Mouse (Mus musculus) urinary bladder, postnatal 36 days (tissue): Measurements from ENCODE around the gene Nol3.

ENCODE experiments used
- DNase-seq, 2 experiments: peaks; one replicate each; pipeline ENCODE4 v3.0.0; 2022; ENCODE audit warnings: low spot score in 2 of 2, mixed read lengths in 1 of 2

Nol3 gene

GRCm38 (mm10) chr8:105307670-105308069 lies 31.7 kb downstream of the Nol3 start:
- no peak for DNase-seq

GRCm38 (mm10) chr8:105308428-105308827 lies 32.5 kb downstream of the Nol3 start:
- DNase-seq, result no peak

GRCm38 (mm10) chr8:105309142-105309847 lies 33.4 kb downstream of the Nol3 start:
- DNase-seq, result no peak

- DNase-seq, result no peak
Measured at GRCm38 (mm10) chr8:105310118-105310517, 34.2 kb downstream of the Nol3 start.

- no peak for DNase-seq
Measured at GRCm38 (mm10) chr8:105311718-105312117, 35.8 kb downstream of the Nol3 start.

GRCm38 (mm10) chr8:105312891-105313481 lies 37.0 kb downstream of the Nol3 start:
- no peak for DNase-seq

GRCm38 (mm10) chr8:105313622-105314402 lies 37.9 kb downstream of the Nol3 start:
- no peak for DNase-seq

- no peak for DNase-seq
Measured at GRCm38 (mm10) chr8:105315073-105315769, 39.3 kb downstream of the Nol3 start.

GRCm38 (mm10) chr8:105317941-105318340 lies 42.0 kb downstream of the Nol3 start:
- DNase-seq, result no peak

- DNase-seq, result no peak
Measured at GRCm38 (mm10) chr8:105318662-105319190, 42.8 kb downstream of the Nol3 start.

GRCm38 (mm10) chr8:105323183-105323582 lies 47.2 kb downstream of the Nol3 start:
- no peak for DNase-seq

- DNase-seq, result no peak
Measured at GRCm38 (mm10) chr8:105325641-105326093, 49.7 kb downstream of the Nol3 start.

- DNase-seq, result peak; percentile 96
Measured at GRCm38 (mm10) chr8:105326141-105326672, 50.3 kb downstream of the Nol3 start, which contains the start of the genes Lrrc29 and Tmem208. TSS of gene Lrrc29 (minus strand) at chr8:105326278. TSS of gene Tmem208 (plus strand) at chr8:105326354.

GRCm38 (mm10) chr8:105326968-105327367 lies 51.0 kb downstream of the Nol3 start:
- no peak for DNase-seq

GRCm38 (mm10) chr8:105330325-105330724 lies 54.4 kb downstream of the Nol3 start:
- no peak for DNase-seq

GRCm38 (mm10) chr8:105331469-105331868 lies 55.5 kb downstream of the Nol3 start:
- DNase-seq, result no peak
